In genomic region chr16:61911164-61911563, GRCm38 (mm10) we compare ENCODE assay signal across 27 mouse cellular contexts.
"Had no signal": no experiment of that assay in that cellular context is flagged by ENCODE, and none has a peak within 500 bp of the region (broad histone marks: within the 10 kb centered on the region; RNA-seq: fewer than 3 reads in every experiment).

No protein-coding gene starts in this region.

- H3K4me1 ChIP-seq: heart, embryonic 13.5 days; heart, embryonic 15.5 days; hindbrain, embryonic 13.5 days; hindbrain, embryonic 15.5 days; kidney, embryonic 15.5 days; limb, embryonic 13.5 days; limb, embryonic 15.5 days had no signal

- ATAC-seq: forebrain, postnatal 0 days; hindbrain, postnatal 0 days; intestine, embryonic 16.5 days had no signal

- H3K27ac ChIP-seq: gastrocnemius, adult 2 months; heart, adult 2 months; heart, embryonic 13.5 days; heart, embryonic 15.5 days; hindbrain, embryonic 13.5 days; hindbrain, embryonic 15.5 days; hindbrain, postnatal 0 days; kidney, embryonic 15.5 days; kidney, postnatal 0 days; limb, embryonic 13.5 days; limb, embryonic 15.5 days had no signal

- H3K9ac ChIP-seq: forebrain, postnatal 0 days; heart, embryonic 13.5 days; heart, embryonic 15.5 days; hindbrain, embryonic 13.5 days; hindbrain, embryonic 15.5 days; kidney, embryonic 15.5 days; limb, embryonic 13.5 days; limb, embryonic 15.5 days had no signal

- H3K4me3 ChIP-seq: gastrocnemius, adult 2 months; heart, adult 2 months; heart, embryonic 13.5 days; heart, embryonic 15.5 days; hindbrain, embryonic 13.5 days; hindbrain, embryonic 15.5 days; kidney, embryonic 15.5 days; limb, embryonic 13.5 days; limb, embryonic 15.5 days had no signal

- H3K27me3 ChIP-seq: heart, embryonic 13.5 days; heart, embryonic 15.5 days; hindbrain, embryonic 13.5 days; hindbrain, embryonic 15.5 days; kidney, embryonic 15.5 days; limb, embryonic 13.5 days; limb, embryonic 15.5 days had no signal

- DNase-seq: forebrain, postnatal 0 days; gastrocnemius, adult 2 months; gastrocnemius, postnatal 10 days; gastrocnemius, postnatal 25 days; heart, adult 11 months; heart, adult 2 months; heart, postnatal 14 days; heart, postnatal 36 days; kidney, adult 11 months; kidney, adult 2 months; kidney, adult 9 months; kidney, postnatal 14 days; kidney, postnatal 36 days; layer of hippocampus, adult 9-11 months; layer of hippocampus, postnatal 36 days; left cerebral cortex, postnatal 4 days had no signal

- H3K36me3 ChIP-seq: heart, embryonic 13.5 days; heart, embryonic 15.5 days; hindbrain, embryonic 13.5 days; hindbrain, embryonic 15.5 days; kidney, embryonic 15.5 days; limb, embryonic 13.5 days; limb, embryonic 15.5 days had no signal

- H3K4me2 ChIP-seq: heart, embryonic 11.5 days; heart, embryonic 13.5 days; heart, embryonic 15.5 days; hindbrain, embryonic 13.5 days; hindbrain, embryonic 15.5 days; kidney, embryonic 15.5 days; limb, embryonic 13.5 days; limb, embryonic 15.5 days had no signal

- H3K9me3 ChIP-seq: heart, embryonic 13.5 days; heart, embryonic 15.5 days; hindbrain, embryonic 13.5 days; hindbrain, embryonic 15.5 days; kidney, embryonic 15.5 days; limb, embryonic 13.5 days; limb, embryonic 15.5 days had no signal
